Mouse (Mus musculus) limb, embryonic 11.5 days (tissue): ENCODE results near the gene Klk13. TPM values are rescaled to one million over a fixed set of nuclear protein-coding genes. Genes with fewer than 3 reads are reported as not detected.
"Not testable (repeated sequence)": the region's sequence is repeated elsewhere in the genome, so short reads cannot be mapped to it uniquely, and the experiment has no call there.

Source experiments
- ATAC-seq: fragments of 200-750 bp; cut with Nextera tagmentation; 2 replicates; pipeline ENCODE4 v1.8.0; 2017; ENCODE audit warnings: low read depth; ENCODE audit not compliant: insufficient number of reproducible peaks, low FRiP score, low TSS enrichment
- DNase-seq: peaks from one replicate; pipeline ENCODE4 v3.0.0-alpha.2; 2015; ENCODE audit warnings: low spot score
- H3K27ac ChIP-seq: fragments of 300-500 bp; sonication (generic); replicated peaks from 2 replicates; pipeline ENCODE4 v1.5.1; 2014; ENCODE audit warnings: low read depth, mild to moderate bottlenecking, low read length
- H3K27me3 ChIP-seq: fragments of 300-500 bp; sonication (generic); 2 replicates; pipeline ENCODE4 v1.6.1; 2014; ENCODE audit warnings: mild to moderate bottlenecking, low read length, mixed read lengths; ENCODE audit not compliant: control insufficient read depth, insufficient read depth
- H3K36me3 ChIP-seq: fragments of 300-500 bp; sonication (generic); 2 replicates; pipeline ENCODE4 v1.6.1; 2014; ENCODE audit warnings: mild to moderate bottlenecking, low read length, moderate library complexity, mixed read lengths; ENCODE audit not compliant: control insufficient read depth, insufficient read depth
- H3K4me1 ChIP-seq: fragments of 300-500 bp; sonication (generic); 2 replicates; pipeline ENCODE4 v1.6.1; 2014; ENCODE audit warnings: low read length, mixed read lengths; ENCODE audit not compliant: control insufficient read depth, insufficient read depth
- H3K4me2 ChIP-seq: fragments of 300-500 bp; sonication (generic); 2 replicates; pipeline ENCODE4 v1.6.1; 2014; ENCODE audit warnings: low read depth, mild to moderate bottlenecking, moderate library complexity; ENCODE audit not compliant: severe bottlenecking
- H3K4me3 ChIP-seq: fragments of 300-500 bp; sonication (generic); 2 replicates; pipeline ENCODE4 v1.5.1; 2014; ENCODE audit warnings: low read depth, low read length
- H3K9ac ChIP-seq: fragments of 300-500 bp; sonication (generic); 2 replicates; pipeline ENCODE4 v1.6.1; 2014; ENCODE audit warnings: mild to moderate bottlenecking, low read length
- H3K9me3 ChIP-seq: fragments of 300-500 bp; sonication (generic); 2 replicates; pipeline ENCODE4 v1.6.1; 2016; ENCODE audit warnings: low read length; ENCODE audit not compliant: control insufficient read depth
- WGBS: fragments of 180-500 bp; shearing (Covaris S2); extraction: QIAGEN DNeasy Blood & Tissue Kit; methylation state at CpG from one replicate; pipeline ENCODE4 v1.1.7; 2014; 5-methylcytosine and 5-hydroxymethylcytosine counted together
- polyA plus RNA-seq: library from polyadenylated mRNA; unstranded; fragments of >200 nt; fragmentation: Nextera tagmentation; extraction: Ambion mirVana; gene quantifications from 2 replicates; pipeline ENCODE4 v1.2.1, GENCODE M21; 2014

The Klk13 gene
- polyA plus RNA-seq, 1 experiment from 2014 or later, result 1.0 TPM

DNA sequence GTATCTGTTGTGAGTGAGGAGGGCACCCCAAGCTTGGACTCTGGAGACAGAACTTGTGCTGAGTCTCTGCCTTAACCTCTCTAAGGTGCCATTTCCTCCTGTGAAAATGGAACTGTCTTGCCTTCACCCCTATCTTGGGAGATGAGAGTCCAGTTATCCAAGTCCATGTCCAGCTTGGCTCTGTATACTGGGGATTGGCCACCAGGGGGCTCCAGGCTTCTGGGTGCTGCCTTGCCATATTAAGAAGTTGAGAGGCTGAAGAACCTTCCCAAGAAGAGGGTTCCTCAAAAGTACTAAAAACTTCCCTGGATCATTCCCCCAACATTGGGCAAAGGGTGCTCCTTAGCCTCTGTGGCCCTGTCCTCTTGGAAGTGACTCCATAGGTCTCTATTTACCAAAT is 33.9 kb upstream of the Klk13 start:
- Histone ChIP-seq H3K4me1 (no peaks in the 10 kb centered on the region), H3K4me2 (no peak overlapping the region), H3K9me3 (no peaks in the 10 kb centered on the region; the same call in 1 of the 2 replicates), H3K27me3 (no peaks in the 10 kb centered on the region), H3K9ac (no peak overlapping the region), H3K36me3 (peaks cover 26% of the 10 kb centered on the region), H3K4me3 (no peak overlapping the region), H3K27ac (no peak overlapping the region)
- ATAC-seq, result no peak
- DNase-seq, result peak; percentile 47

- 21% methylated on average over 5 of the region's 5 CpGs for WGBS
- no peak overlapping the region for H3K4me2 ChIP-seq
- no peaks in the 10 kb centered on the region for H3K4me1 ChIP-seq
- no peaks in the 10 kb centered on the region for H3K27me3 ChIP-seq
- no peak overlapping the region for H3K4me3 ChIP-seq
- peaks cover 20% of the 10 kb centered on the region for H3K36me3 ChIP-seq
- no peak overlapping the region for H3K27ac ChIP-seq
- DNase-seq (peak; percentile 80), ATAC-seq (no peak)
- no peaks in the 10 kb centered on the region; the same call in 1 of the 2 replicates for H3K9me3 ChIP-seq
- H3K9ac ChIP-seq, result no peak overlapping the region
Measured at GRCm38 (mm10) chr7:43680960-43681359, 31.4 kb upstream of the Klk13 start.

GRCm38 (mm10) chr7:43682511-43682910 is 29.9 kb upstream of the Klk13 start:
- H3K4me3 ChIP-seq, H3K9me3 ChIP-seq, DNase-seq, ATAC-seq, H3K27ac ChIP-seq, H3K27me3 ChIP-seq, H3K36me3 ChIP-seq, H3K9ac ChIP-seq, H3K4me1 ChIP-seq, H3K4me2 ChIP-seq: not testable (repeated sequence)
- 14% methylated on average over 1 of the region's 1 CpGs for WGBS

- H3K9me3 ChIP-seq, result no peaks in the 10 kb centered on the region
- no peak overlapping the region for H3K4me2 ChIP-seq
- H3K27me3 ChIP-seq, result no peaks in the 10 kb centered on the region
- H3K9ac ChIP-seq, result no peak overlapping the region
- no peaks in the 10 kb centered on the region for H3K4me1 ChIP-seq
- no peaks in the 10 kb centered on the region for H3K36me3 ChIP-seq
- DNase-seq, result no peak
- H3K27ac ChIP-seq, result no peak overlapping the region
- ATAC-seq, result no peak
- no peak overlapping the region for H3K4me3 ChIP-seq
- whole genome bisulfite sequencing, result 76% methylated on average over 7 of the region's 7 CpGs
Measured at GRCm38 (mm10) chr7:43685088-43685487, 27.3 kb upstream of the Klk13 start.

GRCm38 (mm10) chr7:43690118-43690517 is 22.2 kb upstream of the Klk13 start, which contains the start of gene Klk14:
Gene Klk14 (plus strand): TSS chr7:43690418.
- Histone ChIP-seq H3K27ac (no peak within 1 kb of the TSS), H3K4me1 (no peaks in the 10 kb centered on the region), H3K4me3 (no peak within 1 kb of the TSS), H3K4me2 (no peak within 1 kb of the TSS), H3K27me3 (no peaks in the 10 kb centered on the region), H3K9me3 (no peaks in the 10 kb centered on the region; the same call in 1 of the 2 replicates), H3K36me3 (no peaks in the 10 kb centered on the region), H3K9ac (no peak within 1 kb of the TSS)
- DNase-seq (no peak), ATAC-seq (no peak)

- Histone ChIP-seq H3K9ac (no peak overlapping the region), H3K27me3 (no peaks in the 10 kb centered on the region), H3K4me1 (peaks cover 8% of the 10 kb centered on the region; the same call in 1 of the 2 replicates), H3K4me3 (no peak overlapping the region), H3K27ac (no peak overlapping the region), H3K36me3 (no peaks in the 10 kb centered on the region), H3K4me2 (no peak overlapping the region), H3K9me3 (no peaks in the 10 kb centered on the region; the same call in 1 of the 2 replicates)
- 85% methylated on average over 3 of the region's 3 CpGs for WGBS
- ATAC-seq, result no peak
- DNase-seq, result no peak
Measured at GRCm38 (mm10) chr7:43710031-43710430, 2.3 kb upstream of the Klk13 start.

- no peaks in the 10 kb centered on the region for H3K9me3 ChIP-seq
- no peak overlapping the region for H3K27ac ChIP-seq
- H3K4me1 ChIP-seq, result peaks cover 8% of the 10 kb centered on the region; the same call in 1 of the 2 replicates
- no peaks in the 10 kb centered on the region for H3K27me3 ChIP-seq
- H3K36me3 ChIP-seq, result no peaks in the 10 kb centered on the region
- WGBS, result 4% methylated on average over 9 of the region's 9 CpGs
- H3K9ac ChIP-seq, result no peak overlapping the region
- H3K4me2 ChIP-seq, result peak overlapping the region; percentile 33
- H3K4me3 ChIP-seq, result no peak overlapping the region
- ATAC-seq, result no peak
- DNase-seq, result peak; percentile 29
Measured at GRCm38 (mm10) chr7:43712917-43713316, 550 bp downstream of the Klk13 start.

DNA sequence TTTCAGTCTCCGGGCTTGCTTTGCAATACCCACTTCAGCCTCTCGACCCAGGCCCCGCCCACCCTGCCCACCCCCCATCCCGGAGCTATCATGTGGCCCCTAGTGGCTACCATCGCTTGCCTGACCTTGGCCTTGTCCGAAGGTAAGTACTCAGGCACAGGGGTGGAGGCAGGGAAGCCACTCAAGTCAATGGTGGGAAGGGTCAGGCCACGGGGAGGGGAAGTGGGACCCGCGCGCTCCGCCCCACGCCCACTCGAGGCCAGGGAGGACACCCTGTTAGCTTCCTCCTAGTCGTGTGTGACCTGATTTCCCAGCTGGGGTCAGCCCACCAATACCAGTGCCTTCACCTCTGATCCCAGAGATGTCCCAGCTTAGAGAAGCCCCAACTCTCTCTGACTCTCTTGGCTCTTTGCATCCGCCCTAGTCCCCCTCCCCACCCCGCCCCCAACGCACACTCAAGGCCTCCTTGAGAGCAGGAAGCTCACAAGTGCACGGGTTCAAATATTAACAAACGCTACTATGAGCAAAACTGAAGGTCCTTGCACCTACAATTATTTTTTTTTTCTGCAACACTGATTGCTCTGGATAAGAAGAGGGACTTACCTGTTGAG is 1.5 kb downstream of the Klk13 start:
- Histone ChIP-seq H3K9me3 (no peaks in the 10 kb centered on the region), H3K27me3 (no peaks in the 10 kb centered on the region), H3K4me1 (peaks cover 8% of the 10 kb centered on the region; the same call in 1 of the 2 replicates), H3K9ac (no peak overlapping the region), H3K27ac (no peak overlapping the region), H3K4me2 (no peak overlapping the region), H3K4me3 (no peak overlapping the region), H3K36me3 (no peaks in the 10 kb centered on the region)
- DNase-seq (no peak), ATAC-seq (no peak)
- WGBS, result 6% methylated on average over 19 of the region's 19 CpGs

GRCm38 (mm10) chr7:43747788-43748187 is 35.4 kb downstream of the Klk13 start:
- no peak overlapping the region for H3K9ac ChIP-seq
- no peaks in the 10 kb centered on the region for H3K27me3 ChIP-seq
- H3K36me3 ChIP-seq, result no peaks in the 10 kb centered on the region
- DNase-seq (no peak), ATAC-seq (no peak)
- H3K4me3 ChIP-seq, result no peak overlapping the region
- H3K4me1 ChIP-seq, result no peaks in the 10 kb centered on the region
- 64% methylated on average over 1 of the region's 1 CpGs for WGBS
- H3K4me2 ChIP-seq, result no peak overlapping the region
- H3K9me3 ChIP-seq, result no peaks in the 10 kb centered on the region
- H3K27ac ChIP-seq, result no peak overlapping the region
